Mouse (Mus musculus) C2C12 (cell line): ENCODE data around the gene Hoga1. TPM values are rescaled to one million over a fixed set of nuclear protein-coding genes. Genes with fewer than 3 reads are reported as not detected.
"Not testable (repeated sequence)": the region's sequence is repeated elsewhere in the genome, so short reads cannot be mapped to it uniquely, and the experiment has no call there.

Experiments
- H3K27me3 ChIP-seq: one replicate; pipeline ENCODE4 v1.6.1; 2011; ENCODE audit not compliant: control insufficient read depth, insufficient read depth, insufficient read length
- H3K36me3 ChIP-seq: one replicate; pipeline ENCODE4 v1.6.1; 2011; ENCODE audit not compliant: control insufficient read depth, insufficient read depth
- H3K4me3 ChIP-seq: one replicate; pipeline ENCODE4 v1.5.1; 2011; ENCODE audit warnings: mild to moderate bottlenecking, control low read depth; ENCODE audit not compliant: poor library complexity, insufficient read depth, severe bottlenecking
- H3K79me2 ChIP-seq: one replicate; pipeline ENCODE4 v1.6.1; 2011; ENCODE audit not compliant: control insufficient read depth, insufficient read depth
- H3K79me3 ChIP-seq: one replicate; pipeline ENCODE4 v1.6.1; 2011; ENCODE audit warnings: low read depth, control low read depth
- H3ac ChIP-seq: one replicate; pipeline ENCODE3; 2011; ENCODE audit warnings: low read depth; ENCODE audit not compliant: control insufficient read depth, insufficient read length
- CEBPB ChIP-seq: IDR thresholded peaks from one replicate; pipeline ENCODE4 v1.6.1; 2011; ENCODE audit warnings: low read depth, mild to moderate bottlenecking, control low read depth, moderate library complexity
- CTCF ChIP-seq: IDR thresholded peaks from one replicate; pipeline ENCODE4 v1.5.1; 2011; ENCODE audit not compliant: control insufficient read depth, insufficient read depth, insufficient read length
- FOSL1 ChIP-seq: IDR thresholded peaks from one replicate; pipeline ENCODE4 v1.8.0; 2011; ENCODE audit warnings: mild to moderate bottlenecking, low read length; ENCODE audit not compliant: poor library complexity, insufficient read depth, severe bottlenecking
- MAX ChIP-seq: IDR thresholded peaks from one replicate; pipeline ENCODE4 v1.6.1; 2011; ENCODE audit warnings: mild to moderate bottlenecking, control low read depth
- MYOD1 ChIP-seq: IDR thresholded peaks from one replicate; pipeline ENCODE4 v1.6.1; 2011; ENCODE audit warnings: low read depth; ENCODE audit not compliant: control insufficient read depth, insufficient read length
- MYOG ChIP-seq: IDR thresholded peaks from one replicate; pipeline ENCODE4 v1.6.1; 2011; ENCODE audit not compliant: control insufficient read depth, insufficient read length; ENCODE audit errors: extremely low read depth
- USF1 ChIP-seq: IDR thresholded peaks from one replicate; pipeline ENCODE4 v1.6.1; 2011; ENCODE audit warnings: low read depth, mild to moderate bottlenecking, control low read depth, moderate library complexity
- polyA plus RNA-seq: library from polyadenylated mRNA; unstranded; fragments of >200 nt; fragmentation: generic; extraction: Trizol; gene quantifications from one replicate; pipeline ENCODE4 v1.2.1, GENCODE M21; 2012; ENCODE audit warnings: missing spikeins

Hoga1 gene
- polyA plus RNA-seq, 1 experiment = 0.30 TPM

- Histone ChIP-seq H3ac (no peak overlapping the region), H3K36me3 (no peaks in the 10 kb centered on the region), H3K4me3 (no peak overlapping the region), H3K27me3 (no peaks in the 10 kb centered on the region), H3K79me3 (no peaks in the 10 kb centered on the region), H3K79me2 (peaks cover 10% of the 10 kb centered on the region)
- TF ChIP-seq CTCF (no peak), CEBPB (no peak), MYOD1 (no peak), USF1 (no peak), MYOG (no peak), FOSL1 (no peak), MAX (no peak)
These were observed 30.6 kb downstream of the Hoga1 start for GRCm38 (mm10) chr19:42075992-42076391.

- no peaks in the 10 kb centered on the region for H3K27me3 ChIP-seq
- no peak overlapping the region for H3ac ChIP-seq
- peaks cover 10% of the 10 kb centered on the region for H3K79me2 ChIP-seq
- TF ChIP-seq CEBPB (no peak), USF1 (no peak), CTCF (no peak), MYOG (no peak), MAX (no peak), MYOD1 (no peak), FOSL1 (no peak)
- H3K36me3 ChIP-seq = no peaks in the 10 kb centered on the region
- H3K4me3 ChIP-seq = no peak overlapping the region
- no peaks in the 10 kb centered on the region for H3K79me3 ChIP-seq
These were observed 33.2 kb downstream of the Hoga1 start for GRCm38 (mm10) chr19:42078566-42078965.

- TF ChIP-seq MYOG = no peak
- no peak for TF ChIP-seq MYOD1
- no peak for TF ChIP-seq MAX
- TF ChIP-seq FOSL1 = no peak
- peaks cover 10% of the 10 kb centered on the region for H3K79me2 ChIP-seq
- H3K4me3 ChIP-seq = no peak overlapping the region
- H3K27me3 ChIP-seq = no peaks in the 10 kb centered on the region
- no peaks in the 10 kb centered on the region for H3K36me3 ChIP-seq
- no peak overlapping the region for H3ac ChIP-seq
- H3K79me3 ChIP-seq = no peaks in the 10 kb centered on the region
These were observed 33.6 kb downstream of the Hoga1 start for GRCm38 (mm10) chr19:42079006-42079405.

- no peak overlapping the region for H3ac ChIP-seq
- no peaks in the 10 kb centered on the region for H3K79me3 ChIP-seq
- H3K79me2 ChIP-seq = peaks cover 10% of the 10 kb centered on the region
- no peaks in the 10 kb centered on the region for H3K27me3 ChIP-seq
- H3K36me3 ChIP-seq = no peaks in the 10 kb centered on the region
- H3K4me3 ChIP-seq = no peak overlapping the region
- peak; percentile 83 for TF ChIP-seq MAX
- TF ChIP-seq FOSL1 = peak; percentile 78
- TF ChIP-seq CTCF = no peak
- TF ChIP-seq MYOD1 = peak; percentile 35
- peak; percentile 85 for TF ChIP-seq USF1
- TF ChIP-seq MYOG = no peak
- TF ChIP-seq CEBPB = peak; percentile 33
These were observed 34.5 kb downstream of the Hoga1 start for GRCm38 (mm10) chr19:42079950-42080349.

- peak overlapping the region; percentile 34 for H3ac ChIP-seq
- no peaks in the 10 kb centered on the region for H3K79me3 ChIP-seq
- no peak overlapping the region for H3K4me3 ChIP-seq
- H3K27me3 ChIP-seq = no peaks in the 10 kb centered on the region
- no peaks in the 10 kb centered on the region for H3K36me3 ChIP-seq
- peaks cover 11% of the 10 kb centered on the region for H3K79me2 ChIP-seq
- TF ChIP-seq CEBPB (no peak), MAX (no peak), MYOD1 (no peak), FOSL1 (no peak), MYOG (no peak), CTCF (no peak), USF1 (no peak)
These were observed 35.1 kb downstream of the Hoga1 start for GRCm38 (mm10) chr19:42080469-42080868.

GRCm38 (mm10) chr19:42081613-42082012 lies 36.2 kb downstream of the Hoga1 start:
- H3K79me3 ChIP-seq, H3K36me3 ChIP-seq, H3ac ChIP-seq, H3K27me3 ChIP-seq, H3K4me3 ChIP-seq: not testable (repeated sequence)
- H3K79me2 ChIP-seq = peaks cover 16% of the 10 kb centered on the region
